Mouse (Mus musculus) ES-CJ7 (cell line): ENCODE results near the gene Polr2c.
"Not testable (repeated sequence)": the region's sequence is repeated elsewhere in the genome, so short reads cannot be mapped to it uniquely, and the experiment has no call there.

ENCODE experiments used
- DNase-seq: peaks from one replicate; pipeline ENCODE4 v3.0.0; 2011; ENCODE audit warnings: low read depth, low spot score

Polr2c gene

DNA sequence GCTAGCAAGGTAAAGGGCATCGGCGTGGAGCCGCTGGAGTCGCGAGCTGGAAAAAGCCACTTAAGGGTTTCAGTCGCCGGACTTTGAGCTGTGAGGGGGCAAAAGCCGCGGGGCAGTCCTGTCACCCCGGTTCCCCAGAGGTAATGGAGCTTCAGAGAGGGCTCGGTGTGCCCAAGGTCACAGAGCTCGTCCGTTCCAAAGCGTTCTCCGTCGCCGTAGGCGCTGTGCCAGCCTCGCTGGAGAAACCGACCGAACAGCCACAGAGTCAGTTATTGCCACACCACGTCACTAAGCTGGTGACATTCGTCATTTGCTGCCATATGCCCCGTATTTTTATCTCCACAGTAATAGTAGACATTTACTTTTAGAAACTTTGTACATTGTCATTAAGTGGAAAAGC lies 18.6 kb upstream of the Polr2c start:
- DNase-seq, result no peak

DNA sequence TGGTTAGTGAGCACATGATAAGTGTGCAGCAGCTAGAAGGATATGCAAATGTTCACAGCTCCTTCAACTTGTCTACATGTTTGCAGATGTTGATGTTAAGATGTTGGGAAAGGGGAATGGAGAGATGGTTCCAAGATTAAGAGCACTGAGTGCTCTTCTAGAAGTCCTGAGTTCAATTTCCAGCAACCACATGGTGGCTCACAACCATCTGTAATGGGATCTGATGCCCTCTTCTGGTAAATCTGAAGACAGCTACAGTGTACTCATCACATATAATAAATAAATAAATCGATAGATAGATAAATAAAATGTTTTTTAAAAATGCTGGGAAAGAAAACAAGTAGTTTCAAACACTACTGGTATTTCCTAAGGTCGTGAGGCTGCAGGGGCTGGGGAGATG lies 16.1 kb upstream of the Polr2c start:
- DNase-seq, result no peak

DNA sequence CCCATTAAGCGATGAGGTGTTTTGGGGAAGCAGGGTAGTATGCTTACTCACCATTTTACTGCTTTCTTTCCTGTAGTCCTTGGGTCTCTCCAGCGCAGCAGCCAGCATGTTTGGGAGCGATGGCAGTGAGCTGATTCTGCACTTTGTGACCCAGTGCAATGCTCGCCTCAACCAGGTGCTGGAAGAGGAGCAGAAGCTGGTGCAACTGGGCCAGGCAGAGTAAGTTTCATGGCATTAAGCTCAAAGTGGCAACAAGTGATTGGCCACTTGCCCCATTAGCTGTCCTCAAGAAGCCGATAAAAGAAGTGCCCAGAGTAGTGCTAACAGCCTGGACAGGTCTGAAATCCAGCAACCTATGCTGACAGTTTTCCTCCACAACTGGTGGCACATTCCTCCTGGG lies 7.2 kb upstream of the Polr2c start:
- no peak for DNase-seq

DNA sequence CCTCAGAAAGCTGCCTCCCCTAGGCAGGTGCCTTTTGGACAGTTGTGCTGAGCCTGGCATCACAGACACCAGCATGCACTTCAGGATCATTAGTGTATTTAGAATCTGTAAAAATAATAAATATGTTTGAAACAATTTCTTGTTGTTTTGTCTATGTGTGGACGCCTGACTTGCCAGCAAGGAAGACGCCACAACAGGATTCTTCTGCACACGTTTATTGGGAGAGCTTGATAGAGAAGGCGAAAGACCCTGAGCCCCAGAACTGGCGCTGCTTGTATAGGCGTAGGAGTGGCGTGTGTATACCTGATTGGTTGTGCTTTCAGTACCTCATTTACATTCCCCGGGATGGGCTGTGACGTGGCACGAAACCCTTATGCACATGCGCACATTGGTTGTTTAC lies 2.5 kb upstream of the Polr2c start:
- not testable (repeated sequence) for DNase-seq

DNA sequence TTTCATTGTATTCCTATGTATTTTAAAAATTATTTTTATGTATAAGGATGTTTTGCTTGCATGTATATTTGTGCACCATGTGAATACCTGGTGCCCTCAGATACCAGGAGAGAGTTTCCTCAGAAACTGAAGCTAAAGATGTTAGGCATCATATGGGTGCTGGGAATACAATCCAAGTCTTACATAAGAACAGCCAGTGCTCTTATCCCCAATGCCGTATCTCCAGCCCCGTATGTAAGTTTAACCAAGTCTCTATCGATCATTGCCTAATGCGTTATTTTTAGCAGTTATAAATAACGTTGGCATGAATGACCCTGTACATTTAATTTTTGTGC lies 272 bp upstream of the Polr2c start:
- no peak for DNase-seq

DNA sequence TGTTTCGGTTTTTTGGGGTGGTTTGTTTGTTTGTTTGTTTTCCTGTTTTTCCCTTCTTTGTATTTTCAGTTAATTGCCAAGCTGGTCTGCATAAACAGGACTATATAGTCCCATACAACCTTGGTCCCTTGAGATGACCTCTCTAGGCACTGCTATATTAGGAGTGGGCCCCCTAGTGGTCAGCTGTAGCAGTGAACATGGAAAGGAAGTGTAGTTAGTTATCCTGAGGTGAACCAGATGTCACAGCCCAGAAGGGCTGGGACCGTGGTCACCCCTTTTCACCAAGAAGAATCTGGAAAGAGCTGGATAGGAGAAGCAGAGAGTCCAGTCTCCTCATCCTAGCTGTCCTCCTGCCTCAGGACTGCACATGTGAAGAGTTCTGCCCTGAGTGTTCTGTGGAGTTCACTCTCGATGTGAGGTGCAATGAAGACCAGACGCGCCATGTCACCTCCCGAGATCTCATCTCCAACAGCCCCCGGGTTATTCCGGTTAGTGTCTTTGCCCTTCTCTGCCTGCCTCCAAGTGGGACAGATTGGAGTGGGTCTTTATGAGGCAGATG lies 4.2 kb downstream of the Polr2c start:
- peak; percentile 77 for DNase-seq

DNA sequence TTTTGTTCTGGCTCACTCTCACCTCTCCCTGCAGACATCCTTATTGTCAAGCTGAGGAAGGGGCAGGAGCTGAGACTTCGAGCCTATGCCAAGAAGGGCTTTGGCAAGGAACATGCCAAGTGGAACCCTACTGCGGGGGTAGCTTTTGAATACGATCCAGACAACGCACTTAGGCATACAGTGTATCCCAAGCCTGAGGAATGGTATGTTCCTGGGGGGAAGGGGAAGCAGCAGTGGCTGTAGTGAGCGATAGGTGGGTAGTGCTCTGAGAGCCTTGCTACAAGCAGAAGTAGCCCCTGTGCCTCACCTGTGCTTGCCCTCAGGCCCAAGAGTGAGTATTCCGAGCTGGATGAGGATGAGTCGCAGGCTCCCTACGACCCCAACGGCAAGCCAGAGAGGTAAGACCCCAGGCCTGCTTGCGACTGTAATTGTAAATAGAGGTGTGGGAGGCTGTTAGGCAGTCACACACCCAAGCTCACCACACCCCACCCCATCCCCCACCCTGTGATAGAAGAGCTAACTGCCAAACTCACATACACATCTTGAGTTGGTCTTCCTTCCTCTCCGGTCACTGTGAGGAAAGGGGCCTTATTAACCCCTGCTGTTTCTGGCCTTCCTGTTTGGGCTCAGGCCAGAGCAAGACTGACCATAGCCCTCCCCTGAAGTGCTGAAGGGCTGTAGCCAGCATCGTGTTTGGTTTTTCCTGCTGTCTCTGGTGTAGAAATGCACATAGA lies 5.4 kb downstream of the Polr2c start:
- DNase-seq, result peak; percentile 51

DNA sequence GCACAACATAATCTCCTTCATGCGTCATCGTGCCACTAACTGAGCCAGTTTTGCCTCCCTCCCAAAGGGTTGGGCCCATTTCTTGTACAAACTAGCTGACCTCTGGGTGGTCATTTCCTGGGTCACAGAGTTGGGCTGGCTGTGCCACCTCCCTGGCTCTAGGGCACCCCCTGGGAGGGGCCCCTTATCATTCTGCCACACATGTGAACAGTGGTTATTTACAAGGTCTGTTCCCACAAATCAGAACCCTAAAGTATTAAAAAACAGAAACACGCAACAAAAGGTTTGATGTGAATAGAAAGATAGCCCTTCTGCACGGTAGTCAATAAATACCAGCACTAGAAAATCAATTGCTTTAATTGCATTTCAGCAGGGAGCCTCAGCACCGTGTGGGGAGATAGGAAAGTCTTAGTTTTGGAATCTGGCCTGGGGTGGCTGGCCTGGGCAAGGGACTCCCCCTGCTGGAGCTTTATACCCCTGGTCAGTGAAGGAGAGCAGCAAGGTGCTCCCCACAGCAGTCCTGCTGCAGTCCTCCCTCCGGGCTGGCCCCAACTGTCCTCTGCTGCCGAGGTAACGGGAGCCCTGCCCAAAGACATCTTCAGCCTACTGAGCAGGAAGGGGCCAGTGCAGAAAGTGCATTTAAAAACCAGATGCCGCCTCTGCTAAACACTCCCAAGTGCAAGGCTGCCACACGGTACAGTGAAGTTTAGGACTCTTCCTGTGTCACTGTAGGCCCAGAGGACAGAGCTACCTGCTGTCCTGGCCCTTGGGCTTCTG lies 6.8 kb downstream of the Polr2c start:
- no peak for DNase-seq

DNA sequence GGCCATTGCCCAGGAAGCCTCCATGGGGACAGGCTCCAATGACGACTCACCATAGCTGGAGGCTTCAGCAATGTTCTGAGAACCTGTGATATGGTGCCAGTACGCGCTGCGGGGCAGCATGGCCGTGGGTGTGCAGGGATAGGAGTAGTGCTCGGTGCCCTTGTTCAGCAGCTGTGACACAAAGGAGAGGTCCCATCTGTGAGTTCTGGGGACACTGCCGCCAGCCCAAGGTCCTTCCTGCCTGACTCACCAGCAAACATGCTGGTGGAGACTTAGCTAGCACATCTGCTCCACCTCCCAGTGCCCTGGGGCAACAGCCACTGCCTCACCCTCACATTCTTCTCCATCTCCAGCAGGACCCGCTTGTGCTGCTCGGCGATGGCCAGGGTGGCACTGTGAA lies 8.0 kb downstream of the Polr2c start:
- no peak for DNase-seq

DNA sequence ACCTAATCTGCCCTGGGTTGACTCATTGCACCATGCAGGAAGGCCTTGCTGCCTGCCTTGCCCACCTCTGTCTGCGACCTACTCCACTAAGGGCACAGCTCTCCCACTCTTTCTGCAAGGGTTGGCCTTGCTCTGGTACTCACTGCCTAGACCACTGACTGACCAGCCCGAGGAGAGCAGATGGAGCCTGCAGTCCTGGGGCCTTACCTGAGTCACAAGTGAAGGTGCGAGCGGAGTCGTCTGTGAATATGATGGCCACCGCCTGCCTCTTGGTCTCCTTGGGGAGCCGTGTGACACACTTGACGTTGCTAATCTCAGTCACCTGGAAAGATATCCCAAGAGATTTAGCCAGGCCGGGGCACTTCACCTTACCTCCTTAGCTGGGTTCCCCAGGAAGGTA lies 9.7 kb downstream of the Polr2c start:
- no peak for DNase-seq

DNA sequence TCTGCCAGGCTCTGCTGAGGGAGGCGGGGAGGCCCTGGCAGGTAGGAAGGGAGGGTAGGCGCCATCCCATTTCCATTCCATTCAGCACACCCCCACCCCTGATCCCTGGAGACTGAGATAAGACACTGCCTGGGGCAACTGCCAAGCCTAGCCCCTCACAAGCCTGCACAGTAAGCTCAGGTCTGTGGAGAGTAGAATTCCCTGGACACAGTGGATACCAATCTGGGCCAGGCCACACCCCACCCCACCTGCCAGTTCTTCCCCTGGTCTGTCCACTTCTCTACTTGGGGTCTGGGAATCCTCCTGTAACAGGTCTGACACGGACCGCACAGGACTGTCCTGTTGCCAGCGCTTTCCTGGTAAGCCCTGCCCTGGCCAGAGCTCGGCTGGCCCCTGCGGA lies 11.9 kb downstream of the Polr2c start:
- DNase-seq, result no peak

DNA sequence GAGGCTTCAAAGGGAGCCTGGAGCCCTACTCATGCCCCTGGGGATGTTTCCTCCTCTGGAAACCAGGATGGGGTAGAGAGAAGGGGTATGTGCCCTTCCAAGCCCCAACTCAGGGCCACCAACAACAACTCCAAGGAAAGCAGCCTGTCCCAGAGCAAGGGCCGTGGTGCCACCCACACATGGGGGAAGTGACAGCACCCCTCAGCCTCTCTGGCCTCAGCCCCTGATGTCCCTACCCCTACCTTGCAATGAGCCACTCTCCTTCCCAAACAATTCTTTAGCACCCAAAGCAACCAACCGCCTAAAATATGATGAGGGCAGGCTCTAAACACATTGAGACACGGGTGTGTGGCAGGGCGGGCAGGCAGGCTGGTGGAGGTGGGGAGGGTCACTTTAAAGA lies 12.8 kb downstream of the Polr2c start:
- no peak for DNase-seq

DNA sequence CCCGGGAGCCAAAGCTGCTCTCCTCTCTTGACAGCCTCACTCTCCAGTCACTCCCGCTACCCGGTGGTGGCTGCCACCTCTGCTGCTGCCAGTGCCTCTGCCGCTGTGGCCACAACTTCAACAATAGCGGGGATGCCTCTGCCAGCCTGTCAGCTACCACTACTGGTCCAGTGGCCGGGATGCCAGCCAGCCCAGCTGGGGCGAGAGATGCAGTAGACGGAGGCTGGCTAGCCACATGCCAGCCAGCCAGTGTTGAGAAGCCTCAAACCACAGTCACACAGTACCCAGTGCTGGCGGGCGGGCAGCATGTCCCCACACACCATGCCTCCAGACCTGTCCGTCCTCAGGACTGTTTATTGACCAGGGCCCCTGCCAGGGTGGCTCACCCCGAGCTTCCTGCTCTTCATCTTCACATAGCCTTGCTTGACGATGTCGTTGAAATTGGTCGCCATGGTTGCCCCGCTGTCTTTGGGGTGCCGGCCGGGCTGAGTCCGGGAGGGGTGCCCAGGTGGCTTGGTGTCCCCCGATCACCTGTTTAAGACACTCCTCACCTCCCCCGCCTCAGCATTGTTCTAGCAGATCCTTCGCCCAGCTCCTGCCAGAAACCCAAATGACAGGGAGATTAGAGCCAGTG lies 13.3 kb downstream of the Polr2c start:
- DNase-seq, result no peak

DNA sequence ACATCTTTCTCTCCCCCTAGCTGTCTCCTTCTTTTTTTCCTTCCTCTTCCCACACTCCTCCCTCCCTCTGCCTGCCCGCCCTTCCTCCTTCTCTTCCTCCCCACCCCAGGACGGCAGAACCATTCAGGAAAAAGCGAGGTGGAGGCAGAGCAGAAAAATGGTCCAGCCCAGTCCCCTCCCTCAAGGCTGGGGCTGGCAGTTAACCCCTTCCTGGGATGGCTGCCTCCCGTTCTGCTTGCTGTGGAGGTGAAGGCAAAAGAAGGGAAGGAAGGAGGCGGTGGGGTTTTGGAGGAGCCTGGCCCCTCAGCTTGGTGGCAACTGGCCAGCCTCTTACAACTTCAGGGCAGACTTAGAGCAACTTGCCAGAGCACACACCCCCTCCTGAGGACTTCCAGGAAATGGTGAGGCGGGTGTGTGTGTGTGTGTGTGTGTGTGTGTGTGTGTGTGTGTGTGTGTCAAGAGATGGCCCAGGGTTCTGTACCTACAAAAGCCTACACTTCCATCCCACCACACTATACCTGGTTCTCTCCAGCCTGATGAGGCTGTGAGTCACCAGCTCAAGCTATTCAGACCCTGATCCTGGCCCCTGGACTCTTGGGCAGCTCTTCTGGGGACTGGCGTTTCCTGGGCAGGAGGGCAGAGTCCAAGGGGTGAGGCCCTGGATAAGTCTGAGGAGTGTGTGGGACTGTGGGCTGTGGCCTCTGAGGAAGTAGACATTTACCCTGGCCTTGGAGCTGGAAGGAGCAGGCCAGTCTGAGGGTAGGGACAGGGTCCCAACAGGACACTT lies 14.1 kb downstream of the Polr2c start:
- peak; percentile 63 for DNase-seq

DNA sequence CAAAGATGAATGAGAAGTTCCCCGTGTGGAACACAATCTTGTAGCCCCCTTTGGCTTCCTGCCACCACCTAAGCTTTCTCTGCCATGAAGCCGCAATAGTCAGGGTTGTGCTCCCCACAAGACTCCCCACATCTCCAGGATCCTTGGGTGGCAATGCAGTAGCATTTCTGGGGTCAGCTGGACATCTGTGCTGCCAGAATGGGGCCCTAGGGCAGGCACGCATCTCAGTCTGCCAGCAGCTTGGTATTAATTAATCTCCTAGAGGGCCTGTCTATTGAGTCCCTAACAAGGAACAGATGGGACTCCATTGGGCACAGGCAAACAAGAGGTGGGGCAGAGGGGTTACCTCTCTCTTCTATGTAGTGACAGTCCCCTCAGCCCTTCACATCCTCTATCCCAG lies 14.9 kb downstream of the Polr2c start:
- no peak for DNase-seq

DNA sequence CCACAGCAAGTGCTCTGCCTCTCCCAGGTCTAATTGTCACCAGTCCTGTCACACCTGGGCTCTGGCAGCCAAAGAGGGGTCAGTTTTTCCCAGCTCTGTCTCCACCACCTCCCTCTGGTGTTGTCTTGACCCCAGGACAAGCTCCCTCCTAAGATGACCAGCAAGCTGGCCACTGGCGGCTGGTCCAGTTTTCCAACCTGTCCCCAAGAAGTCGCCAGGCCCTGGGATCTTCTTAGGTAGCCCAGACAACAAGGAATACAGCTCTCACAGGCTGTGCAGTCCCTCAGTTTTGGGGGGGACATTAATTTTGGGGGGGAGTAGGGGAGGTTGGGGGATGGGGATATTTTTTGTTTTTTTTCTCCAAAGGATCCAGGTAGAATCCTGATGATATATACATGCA lies 15.3 kb downstream of the Polr2c start:
- DNase-seq, result no peak

DNA sequence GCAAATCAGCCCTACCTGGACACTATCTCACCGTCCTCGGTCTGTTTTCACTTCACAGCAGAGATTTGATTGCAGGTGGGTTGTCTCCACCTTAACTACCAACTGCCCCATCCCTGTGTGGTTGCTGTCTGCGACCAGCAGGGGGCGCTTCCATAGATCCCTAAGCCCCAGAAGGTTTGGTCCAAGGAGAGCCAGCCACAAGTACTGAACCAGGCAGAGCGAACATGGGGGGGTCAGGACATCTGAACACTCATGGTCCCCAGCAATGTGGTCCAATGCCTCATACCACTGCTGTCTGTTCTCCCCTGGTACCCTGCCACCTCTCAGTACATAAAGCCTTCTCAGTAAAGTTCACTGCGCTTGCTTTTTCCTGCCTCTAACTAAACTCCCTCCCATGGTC lies 17.1 kb downstream of the Polr2c start:
- DNase-seq, result peak; percentile 86

DNA sequence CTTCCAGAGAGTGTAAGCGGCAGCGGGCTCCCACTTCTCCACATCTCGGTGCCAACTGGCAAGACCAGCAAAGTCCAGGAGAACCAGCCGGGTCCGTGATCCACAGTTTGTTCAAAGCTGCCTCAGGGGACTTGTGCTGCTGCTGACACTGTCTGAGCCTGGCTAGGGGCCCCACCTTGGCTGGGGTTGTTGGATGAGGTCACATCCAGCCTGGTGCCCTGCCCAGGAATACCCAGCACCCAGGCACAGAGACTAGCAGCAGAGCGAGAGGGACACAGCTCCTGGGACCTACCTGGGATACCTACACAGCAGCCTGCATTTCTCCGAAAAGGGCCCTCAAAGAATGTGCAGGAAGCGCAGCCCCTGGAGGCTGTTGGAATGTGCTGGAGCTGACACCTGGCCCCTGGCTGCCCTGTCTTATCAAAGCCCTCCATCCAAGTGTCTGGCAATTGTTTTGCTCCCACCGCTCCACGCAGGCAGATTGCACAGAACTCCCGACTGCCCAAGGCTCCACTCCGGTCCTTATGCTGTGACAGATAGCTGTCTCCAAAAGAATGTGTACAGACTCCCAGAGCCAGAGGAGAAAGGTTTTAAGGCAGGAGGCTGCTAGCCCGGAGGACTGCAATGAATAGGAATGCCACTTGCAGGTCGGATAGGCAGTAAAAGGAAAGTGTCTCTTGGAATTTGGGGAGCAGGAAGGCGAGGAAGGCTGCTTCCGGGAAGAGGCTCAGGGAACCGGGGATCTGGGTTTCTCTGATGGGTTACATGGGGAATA lies 18.0 kb downstream of the Polr2c start:
- DNase-seq, result no peak

DNA sequence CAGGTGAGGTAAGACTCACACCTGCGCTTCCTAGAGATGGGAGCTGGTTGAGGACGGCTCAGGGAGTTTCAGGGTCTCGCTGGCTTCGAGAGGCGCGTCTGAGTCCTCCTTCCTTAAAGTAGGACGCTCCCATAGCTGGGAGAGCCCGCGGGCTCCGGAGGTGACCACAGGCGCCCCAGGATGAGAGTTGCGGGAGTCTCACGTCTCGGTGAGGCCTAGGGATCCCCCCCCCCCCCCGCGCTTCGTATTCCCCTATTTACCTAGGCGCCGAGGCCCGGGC lies 18.6 kb downstream of the Polr2c start:
- DNase-seq, result no peak

DNA sequence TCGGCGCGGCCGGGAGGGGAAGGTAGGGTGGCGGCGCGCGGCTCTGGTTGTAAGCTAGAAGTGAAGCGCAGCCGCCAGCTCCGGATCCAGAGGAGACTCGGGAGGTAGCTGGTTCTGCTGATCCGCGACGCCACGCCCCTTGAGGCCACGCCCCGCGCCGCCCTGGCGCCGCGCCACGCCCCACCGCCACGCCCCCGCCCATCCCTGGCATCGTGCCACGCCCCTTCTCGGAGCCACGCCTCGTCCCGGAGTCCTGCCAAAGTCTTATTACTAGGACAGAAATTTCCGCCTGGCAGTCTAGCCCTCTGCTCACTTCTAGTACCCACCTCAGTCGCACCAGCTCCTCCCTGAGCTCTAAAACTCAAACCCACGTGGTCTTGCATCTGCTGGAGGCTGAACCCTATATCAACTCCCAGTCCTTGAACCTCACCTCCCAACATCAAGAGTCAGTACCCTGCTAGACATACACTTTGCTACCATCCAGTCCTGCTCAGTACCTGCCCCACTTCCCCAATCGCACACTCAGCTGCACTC lies 19.0 kb downstream of the Polr2c start, which contains the start of gene Dok4:
Dok4 (minus strand) TSS at position 134 of the 534 bp plus-strand sequence.
- peak; percentile 85 for DNase-seq

DNA sequence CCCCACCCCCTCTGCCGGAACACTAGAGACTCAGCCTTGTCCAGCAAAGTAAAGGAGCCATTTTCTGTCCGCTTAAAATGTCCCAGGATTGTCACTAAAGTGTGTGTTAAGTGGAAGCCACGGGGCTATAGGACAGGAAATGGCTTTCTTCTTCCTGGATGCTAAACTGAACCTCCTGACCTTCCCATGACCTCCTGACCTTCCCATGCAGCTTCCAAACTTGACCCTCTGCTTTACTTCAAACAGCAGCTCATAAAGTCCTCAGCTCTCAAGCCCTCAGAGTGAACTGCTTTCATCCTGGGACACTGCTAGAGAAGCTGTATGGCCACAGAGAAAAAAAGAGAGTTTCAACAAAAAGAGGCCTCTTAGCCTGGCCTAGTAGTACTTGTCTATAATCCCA lies 19.6 kb downstream of the Polr2c start:
- DNase-seq, result peak; percentile 52
